Mouse (Mus musculus): Measurements from ENCODE around the gene Nmnat2.
A peak's percentile ranks its signal among the peaks of the same experiment; 100 is the strongest.

Gene Nmnat2

GRCm38 (mm10) chr1:152954821-152955523 is at the start of gene Nmnat2:
TSS of gene Nmnat2 (plus strand) at chr1:152954993.
- peak; percentile 74 for DNase-seq

- no peak for DNase-seq
Observed at GRCm38 (mm10) chr1:152913483-152914460, 41.0 kb upstream of the Nmnat2 start.

GRCm38 (mm10) chr1:152915766-152916165 is 39.0 kb upstream of the Nmnat2 start:
- no peak for DNase-seq

- no peak for DNase-seq
Observed at GRCm38 (mm10) chr1:152916936-152917335, 37.9 kb upstream of the Nmnat2 start.

- DNase-seq, result no peak
Observed at GRCm38 (mm10) chr1:152917626-152918025, 37.2 kb upstream of the Nmnat2 start.

GRCm38 (mm10) chr1:152921786-152922185 is 33.0 kb upstream of the Nmnat2 start:
- no peak for DNase-seq

- no peak for DNase-seq
Observed at GRCm38 (mm10) chr1:152933962-152934361, 20.8 kb upstream of the Nmnat2 start.

GRCm38 (mm10) chr1:152935476-152935875 is 19.3 kb upstream of the Nmnat2 start:
- DNase-seq, result no peak

GRCm38 (mm10) chr1:152936365-152936764 is 18.4 kb upstream of the Nmnat2 start:
- no peak for DNase-seq

- DNase-seq, result no peak
Observed at GRCm38 (mm10) chr1:152942977-152943376, 11.8 kb upstream of the Nmnat2 start.

GRCm38 (mm10) chr1:152954167-152954566 is 626 bp upstream of the Nmnat2 start:
- no peak for DNase-seq

GRCm38 (mm10) chr1:152955564-152956211 is 895 bp downstream of the Nmnat2 start:
- peak; percentile 62 for DNase-seq

GRCm38 (mm10) chr1:152956221-152956620 is 1.4 kb downstream of the Nmnat2 start:
- DNase-seq, result peak; percentile 54

- DNase-seq, result no peak
Observed at GRCm38 (mm10) chr1:152964344-152964743, 9.6 kb downstream of the Nmnat2 start.

GRCm38 (mm10) chr1:152966222-152966621 is 11.4 kb downstream of the Nmnat2 start:
- no peak for DNase-seq

GRCm38 (mm10) chr1:152966686-152967085 is 11.9 kb downstream of the Nmnat2 start:
- DNase-seq, result no peak

- DNase-seq, result no peak
Observed at GRCm38 (mm10) chr1:152969081-152969480, 14.3 kb downstream of the Nmnat2 start.

- no peak for DNase-seq
Observed at GRCm38 (mm10) chr1:152972957-152973356, 18.2 kb downstream of the Nmnat2 start.

GRCm38 (mm10) chr1:152973421-152973820 is 18.6 kb downstream of the Nmnat2 start:
- no peak for DNase-seq

GRCm38 (mm10) chr1:152973861-152974260 is 19.1 kb downstream of the Nmnat2 start:
- DNase-seq, result no peak

GRCm38 (mm10) chr1:152975144-152975543 is 20.4 kb downstream of the Nmnat2 start:
- DNase-seq, result no peak

- no peak for DNase-seq
Observed at GRCm38 (mm10) chr1:152978700-152979099, 23.9 kb downstream of the Nmnat2 start.

GRCm38 (mm10) chr1:152983416-152983815 is 28.6 kb downstream of the Nmnat2 start:
- DNase-seq, result peak; percentile 27
